Mouse (Mus musculus): ENCODE results near the gene Celf6. TPM values are rescaled to one million over a fixed set of nuclear protein-coding genes. Genes with fewer than 3 reads are reported as not detected.

Gene Celf6
- polyA plus RNA-seq, 1 experiment, result 11.7 TPM

GRCm38 (mm10) chr9:59654450-59654983 is 76.8 kb downstream of the Celf6 start:
- H3K4me1 ChIP-seq (ENCODE audit: control insufficient read depth, insufficient read depth, low read length), result no peaks in the 10 kb centered on the region; the same call in 1 of the 2 replicates
- TF ChIP-seq CTCF (IDR thresholded peaks at IDR 0.05; ENCODE audit: extremely low read depth, insufficient read depth, low read length), result no peak
- TF ChIP-seq POLR2A (IDR thresholded peaks at IDR 0.05; ENCODE audit: extremely low read depth, insufficient read depth, low read length), result no peak

GRCm38 (mm10) chr9:59655958-59656634 is 78.4 kb downstream of the Celf6 start, which contains the start of gene Pkm:
Pkm (plus strand) TSS chr9:59656368.
- TF ChIP-seq CTCF (IDR thresholded peaks at IDR 0.05; ENCODE audit: extremely low read depth, insufficient read depth, low read length), result 0 out of 2 replicates have a peak, but pooled peaks have one; percentile 6
- TF ChIP-seq POLR2A (IDR thresholded peaks at IDR 0.05; ENCODE audit: extremely low read depth, insufficient read depth, low read length), result peak; percentile 98
- peaks cover 8% of the 10 kb centered on the region for H3K4me1 ChIP-seq (ENCODE audit: control insufficient read depth, insufficient read depth, low read length)
- H3K4me3 ChIP-seq (ENCODE audit: insufficient read depth, low read length), result peak within 1 kb of the TSS; percentile 93
- H3K27ac ChIP-seq (ENCODE audit: insufficient read depth, low read length), result peak within 1 kb of the TSS; percentile 91

More at GRCm38 (mm10) chr9:59654450-59654983, 76.8 kb downstream of the Celf6 start:
- no peak overlapping the region for H3K4me3 ChIP-seq (ENCODE audit: insufficient read depth, low read length)
- no peak overlapping the region for H3K27ac ChIP-seq (ENCODE audit: insufficient read depth, low read length)

Other genes with a start within 250 kb of the Celf6 start
- gene Bbs4, start 224.4 kb upstream of the Celf6 start, polyA plus RNA-seq (2012; rRNA removed), result 36.7 and 38.3 TPM in 2 replicates
- 48.8 and 49.5 TPM in 2 replicates for gene Arih1, start 91.3 kb upstream of the Celf6 start, polyA plus RNA-seq (2012; rRNA removed)
- 56.1 and 59.4 TPM in 2 replicates for gene Hexa, start 38.4 kb upstream of the Celf6 start, polyA plus RNA-seq (2012; rRNA removed)
- gene Tmem202, start 38.1 kb upstream of the Celf6 start, polyA plus RNA-seq (2012; rRNA removed), result 2.8 TPM in 2 replicates
- 199 and 202 TPM in 2 replicates for gene Parp6, start 39.4 kb downstream of the Celf6 start, polyA plus RNA-seq (2012; rRNA removed)
- 1,537 and 1,545 TPM in 2 replicates for gene Pkm, start 78.5 kb downstream of the Celf6 start, polyA plus RNA-seq (2012; rRNA removed)
- 18.7 and 18.9 TPM in 2 replicates for gene Gramd2, start 102.2 kb downstream of the Celf6 start, polyA plus RNA-seq (2012; rRNA removed)
- 5.1 and 6.3 TPM in 2 replicates for gene Senp8, start 172.8 kb downstream of the Celf6 start, polyA plus RNA-seq (2012; rRNA removed)
- gene Myo9a, start 173.0 kb downstream of the Celf6 start, polyA plus RNA-seq (2012; rRNA removed), result 23.8 and 24.2 TPM in 2 replicates

Measured in cortical plate, adult 2 months (tissue).